Mouse (Mus musculus) Muller cell, postnatal 12 days (primary cell): ENCODE data around the gene Mgmt.

ENCODE experiments used
- DNase-seq: peaks from one replicate; pipeline ENCODE4 v3.0.0-alpha.2; 2015; ENCODE audit errors: inconsistent ontology term

The Mgmt gene

DNA sequence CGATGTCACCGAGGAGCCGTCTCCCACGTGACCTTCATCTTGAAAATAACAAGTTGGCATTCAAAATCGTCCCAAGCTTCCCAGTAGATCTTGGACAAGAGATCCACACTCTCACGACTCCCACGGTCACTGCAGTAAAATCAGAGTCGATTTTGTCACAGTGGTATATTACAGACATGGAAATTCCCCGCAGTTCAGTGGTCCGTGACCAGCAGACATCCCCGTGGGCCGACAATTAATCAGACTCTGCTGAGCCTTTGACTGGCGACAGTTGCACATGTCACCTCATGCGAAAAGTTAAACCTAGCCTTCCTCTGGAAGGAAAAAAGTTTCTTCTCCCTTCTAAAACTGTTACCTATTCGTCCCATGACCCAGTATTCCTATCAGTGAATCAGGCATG, 106.8 kb downstream of the Mgmt start:
- DNase-seq: no peak

DNA sequence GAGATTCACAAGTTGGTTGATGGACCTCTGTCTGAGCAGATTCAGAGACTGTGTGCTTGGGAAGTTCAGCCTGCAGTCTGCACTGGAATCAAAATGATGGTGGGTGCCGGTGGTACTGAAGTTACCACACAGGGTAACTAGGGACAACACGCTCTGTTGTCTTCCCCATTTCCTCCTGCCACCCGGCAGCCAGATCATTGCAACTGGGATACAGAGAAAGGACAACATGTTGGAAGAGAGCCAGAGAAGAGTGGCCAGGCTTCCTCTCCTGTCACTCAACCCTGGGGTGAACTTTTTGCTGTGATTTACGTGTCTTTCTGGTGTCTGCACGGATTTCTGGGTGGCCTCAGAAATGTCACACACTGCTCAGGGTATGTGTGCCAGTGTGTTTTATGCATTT, 107.4 kb downstream of the Mgmt start:
- peak; percentile 21 for DNase-seq

DNA sequence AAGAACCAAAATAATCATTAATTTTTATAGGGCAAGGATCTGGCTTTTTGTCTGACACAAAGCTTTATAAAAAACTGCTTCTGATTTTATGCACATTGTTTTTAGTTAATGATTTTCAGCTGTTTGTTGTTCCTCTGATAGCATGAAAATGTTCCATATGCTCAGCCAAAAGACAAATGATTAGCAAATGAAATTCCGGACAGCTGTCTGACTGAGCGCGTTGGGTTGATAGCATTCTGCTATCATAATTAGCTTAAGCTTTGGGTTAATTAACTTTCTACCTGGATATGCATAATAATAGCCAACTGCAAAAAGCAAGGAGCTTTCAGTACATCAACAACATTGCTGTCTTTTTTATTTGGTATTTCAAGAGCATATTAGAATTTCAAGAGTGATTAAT, 108.0 kb downstream of the Mgmt start:
- no peak for DNase-seq

DNA sequence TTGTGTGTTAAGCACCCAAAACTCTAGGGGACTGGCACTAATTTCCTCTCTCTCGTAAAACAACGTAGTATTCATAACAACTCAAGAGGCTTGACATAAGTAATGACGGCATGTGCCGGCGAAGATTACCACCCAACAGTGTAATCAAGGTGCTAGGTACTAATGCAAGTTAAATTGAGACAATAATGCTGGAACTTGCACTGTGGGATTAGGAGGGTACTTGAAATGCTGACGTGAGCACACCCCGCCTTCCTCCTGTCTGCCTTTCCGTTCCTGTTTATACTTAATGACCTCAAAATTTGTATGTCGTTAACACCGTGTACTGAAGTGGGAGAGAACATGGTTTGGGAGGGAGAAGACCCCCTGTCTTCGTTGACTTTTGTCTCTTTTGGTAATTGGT, 110.9 kb downstream of the Mgmt start:
- no peak for DNase-seq

DNA sequence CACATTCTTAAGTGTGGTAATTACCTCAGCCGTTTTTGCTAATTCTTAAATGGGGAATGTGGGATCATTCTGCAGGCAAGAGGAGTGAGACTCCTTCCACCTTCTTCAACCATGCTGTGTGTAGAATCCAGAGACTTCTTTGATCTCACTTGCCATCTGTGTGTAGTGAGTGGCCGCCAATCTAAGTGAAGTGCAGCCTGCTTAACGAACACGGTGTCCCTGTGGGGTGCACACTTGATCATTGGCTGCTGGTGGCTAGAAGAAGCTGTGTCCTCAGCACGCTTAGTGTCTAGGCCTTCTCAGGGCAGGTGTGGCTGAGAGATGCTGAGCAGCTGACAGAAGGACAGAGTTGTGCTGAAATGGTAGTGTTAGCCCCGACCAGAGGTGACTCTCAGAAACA, 113.9 kb downstream of the Mgmt start:
- DNase-seq: no peak

DNA sequence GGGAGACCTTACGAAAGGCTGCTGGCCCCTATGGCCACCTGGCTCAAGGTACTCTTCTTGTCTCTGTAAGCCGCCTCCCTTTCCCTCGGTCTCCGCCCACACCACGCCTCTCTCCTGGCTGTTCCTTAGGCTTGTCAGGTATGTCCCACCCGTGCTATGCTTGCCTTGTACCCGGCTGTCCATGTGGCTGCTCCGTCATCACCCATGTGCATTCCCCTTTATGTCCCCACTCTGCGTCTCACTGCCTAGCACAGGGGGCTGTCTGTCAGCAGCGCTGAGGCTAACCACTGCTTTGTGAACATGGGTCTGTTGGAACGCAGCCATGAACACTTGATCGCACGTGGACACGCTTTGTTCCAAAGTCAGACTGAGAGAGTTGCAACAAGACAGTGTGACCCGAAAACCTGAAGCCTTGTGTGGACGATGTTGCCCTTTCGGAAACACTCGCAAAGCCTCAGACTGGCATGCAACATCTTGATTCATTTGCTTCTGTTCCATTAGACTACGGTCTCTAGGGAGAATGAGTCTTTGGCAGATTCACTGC, 115.4 kb downstream of the Mgmt start:
- no peak for DNase-seq

DNA sequence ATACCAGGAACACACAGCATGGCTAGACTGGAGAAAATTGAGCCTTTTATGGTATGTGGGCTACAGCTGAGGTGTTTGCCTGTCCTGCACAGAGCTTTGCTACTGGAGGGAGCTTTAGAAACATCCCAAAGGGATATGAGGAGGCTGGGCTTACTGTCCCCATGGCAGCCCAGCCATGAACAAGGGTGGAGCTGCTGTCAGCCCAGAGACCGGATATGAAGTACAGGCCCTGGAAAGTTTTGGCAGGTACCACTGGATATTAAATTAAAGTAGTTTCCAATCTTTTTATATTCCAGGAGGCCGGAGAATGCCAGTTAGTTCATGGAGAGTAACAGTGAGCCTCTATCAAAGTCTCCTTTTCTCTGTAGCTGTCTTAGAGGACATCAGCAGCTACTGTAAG, 116.0 kb downstream of the Mgmt start:
- DNase-seq: no peak

DNA sequence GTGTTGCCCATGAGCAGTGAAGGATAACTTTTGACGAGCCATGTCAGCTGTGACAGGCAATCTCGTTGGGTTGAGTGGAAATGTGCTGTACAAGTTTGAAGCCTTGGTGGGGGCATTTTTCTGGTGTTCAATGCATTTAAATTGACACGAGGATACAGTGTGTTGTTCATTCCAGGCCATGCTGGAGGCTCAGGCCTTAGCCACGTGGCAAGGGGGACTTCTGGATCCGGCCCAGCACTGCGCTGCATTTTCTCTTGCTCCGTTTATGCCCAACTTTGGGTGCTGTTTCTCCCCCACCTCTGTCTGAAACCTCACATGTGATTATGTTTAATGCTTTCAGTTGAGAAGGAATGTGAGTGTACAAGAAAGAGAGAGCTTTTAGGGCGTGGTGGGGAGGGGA, 118.3 kb downstream of the Mgmt start:
- no peak for DNase-seq

DNA sequence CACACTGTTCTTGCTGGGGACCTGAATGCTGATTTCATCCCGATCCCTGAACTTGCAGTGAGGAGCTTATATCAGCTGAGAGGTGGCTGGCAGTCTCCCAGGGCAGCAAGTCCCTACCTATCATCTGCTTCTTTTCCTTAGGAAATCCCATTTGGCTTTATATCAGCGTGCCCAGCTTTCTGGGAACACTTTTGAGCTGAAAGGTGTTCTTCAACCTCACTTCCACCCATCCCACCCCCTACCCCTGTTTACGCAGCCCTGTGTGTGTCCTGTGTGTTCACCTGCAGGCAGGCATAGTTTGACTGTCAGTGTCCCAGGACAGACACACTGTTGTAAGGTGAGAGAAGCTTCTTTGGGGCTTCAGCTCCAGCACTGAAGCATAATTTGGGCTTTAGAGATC, 119.0 kb downstream of the Mgmt start:
- no peak for DNase-seq

DNA sequence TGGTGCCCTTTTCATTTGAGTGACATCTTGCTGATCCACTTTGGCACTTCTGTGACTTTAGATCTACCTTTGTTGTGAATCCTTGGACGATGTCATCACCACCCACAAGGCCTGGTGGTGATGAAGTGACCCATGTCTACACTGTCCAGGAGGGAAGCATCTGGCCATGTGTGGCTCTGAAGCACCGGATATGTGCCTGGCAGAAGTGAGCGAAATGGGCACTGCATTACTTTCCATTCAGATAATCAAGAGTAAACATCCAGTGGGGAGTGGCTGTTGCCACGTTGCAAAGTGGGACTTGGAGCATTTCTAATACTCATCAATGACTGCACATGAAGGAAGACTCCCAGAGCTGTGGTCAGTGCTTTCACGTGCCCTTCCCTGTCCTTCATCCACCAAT, 124.2 kb downstream of the Mgmt start:
- DNase-seq: no peak

DNA sequence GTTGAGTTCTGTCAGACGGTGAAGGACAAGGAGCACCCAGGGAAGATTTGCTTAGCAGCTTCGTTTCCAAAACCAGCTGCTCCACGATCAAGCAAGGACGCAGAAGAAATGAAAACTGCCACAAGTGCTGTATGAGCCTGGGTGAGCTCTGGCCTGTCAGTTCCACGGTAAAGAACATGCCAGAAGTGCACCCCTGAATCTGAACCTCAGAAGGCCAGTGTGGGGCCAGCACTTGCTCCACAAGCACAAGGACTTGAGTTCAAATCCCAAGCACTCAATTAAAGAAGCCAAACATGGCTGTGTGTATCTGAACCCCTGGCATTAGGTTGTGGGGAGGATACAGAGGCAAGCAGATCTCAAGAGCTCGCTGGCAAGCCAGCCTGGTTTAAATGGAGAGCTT, 125.8 kb downstream of the Mgmt start:
- no peak for DNase-seq

DNA sequence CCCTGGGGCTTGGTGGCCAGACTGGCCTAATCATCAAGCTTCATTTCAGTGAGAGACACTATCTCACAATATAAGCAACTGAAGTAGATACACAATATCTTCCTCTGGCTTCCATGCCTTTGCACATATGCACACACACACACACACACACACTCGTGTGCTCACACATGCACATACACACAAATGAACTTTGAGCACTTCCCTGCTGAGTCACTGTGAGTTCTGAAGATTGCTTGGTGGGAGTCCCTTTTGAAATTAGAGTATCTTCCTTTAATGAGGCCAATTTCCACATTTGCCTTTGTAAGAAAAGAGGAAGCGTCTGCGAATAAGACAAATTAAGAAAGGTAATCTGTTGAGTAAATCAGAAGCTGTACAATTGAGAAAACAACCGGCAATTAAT, 136.4 kb downstream of the Mgmt start:
- no peak for DNase-seq

DNA sequence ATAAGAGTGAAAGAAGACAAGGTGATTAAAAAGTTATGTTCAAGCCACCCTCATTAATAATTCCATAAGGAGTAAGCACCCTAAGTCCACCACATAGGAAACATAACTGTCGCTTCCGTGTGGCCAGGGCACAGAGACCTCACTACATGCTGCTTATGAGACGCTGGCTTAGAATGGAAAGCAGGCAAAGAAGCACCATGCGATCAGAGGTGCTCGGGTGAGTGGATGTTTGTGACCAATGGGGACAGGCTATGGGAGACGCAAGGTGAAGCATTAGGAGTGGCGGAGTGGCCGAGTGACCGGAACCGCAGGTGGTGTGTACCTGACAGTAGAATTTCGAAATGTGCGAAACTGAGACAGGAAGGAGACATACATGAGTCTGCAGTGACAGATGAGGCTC, 138.8 kb downstream of the Mgmt start:
- DNase-seq: no peak

DNA sequence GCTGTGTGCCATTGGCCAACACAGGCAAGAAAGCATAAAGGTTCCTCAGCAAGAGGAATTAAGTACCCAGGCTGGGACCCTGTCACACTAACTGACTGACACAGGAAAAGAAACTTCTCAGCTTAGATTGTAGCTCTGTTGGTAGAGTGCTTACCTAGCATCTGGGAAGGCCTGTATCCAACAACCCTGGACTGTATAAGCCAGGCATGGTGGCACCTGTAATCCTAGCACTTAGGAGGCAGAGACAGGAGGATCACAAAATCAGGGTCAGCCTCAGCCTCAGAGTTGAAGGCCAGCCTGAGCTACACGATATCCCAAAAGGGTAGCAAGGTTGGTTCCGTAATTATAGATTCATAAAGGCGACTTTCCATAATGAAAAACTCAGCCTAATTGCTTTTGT, 140.6 kb downstream of the Mgmt start:
- no peak for DNase-seq

DNA sequence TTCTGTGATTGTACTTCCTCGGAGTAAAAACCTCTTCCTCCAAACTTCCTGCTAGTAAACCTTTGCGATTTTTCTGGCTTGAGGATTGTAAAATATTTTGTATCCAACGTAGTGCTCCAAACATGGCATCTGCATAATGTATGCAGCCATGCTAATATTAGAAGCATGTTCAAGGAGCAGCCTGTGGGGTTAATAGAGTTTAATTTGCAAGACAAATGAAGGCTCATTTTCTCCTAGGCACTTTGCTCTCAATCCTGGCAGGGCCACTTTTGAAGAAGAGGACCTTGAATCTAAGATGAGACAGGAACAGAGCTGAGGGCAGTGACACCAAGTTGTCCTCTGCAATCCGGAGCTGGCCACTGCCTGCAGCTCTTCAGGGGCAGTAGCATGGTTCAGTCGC, 141.5 kb downstream of the Mgmt start:
- no peak for DNase-seq

DNA sequence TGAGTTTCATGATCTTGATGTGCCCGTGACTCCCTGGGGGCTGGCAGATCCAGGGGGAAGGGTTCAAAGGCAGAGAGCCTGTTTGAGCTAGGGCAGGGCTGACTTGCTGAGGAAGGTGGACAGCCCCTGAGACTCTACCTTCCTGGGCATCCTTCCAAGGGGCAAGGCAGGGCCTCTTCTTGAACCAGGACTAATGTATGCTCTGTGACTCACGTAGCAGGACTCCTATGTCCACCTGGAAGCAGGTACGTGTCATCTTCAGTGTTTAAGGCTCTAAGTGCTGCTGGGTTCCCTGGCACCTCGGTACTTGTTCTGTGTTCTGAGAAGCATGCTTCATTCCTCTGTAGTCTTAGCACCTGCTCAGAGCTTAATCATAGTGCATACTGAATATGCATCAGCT, 143.1 kb downstream of the Mgmt start:
- no peak for DNase-seq

DNA sequence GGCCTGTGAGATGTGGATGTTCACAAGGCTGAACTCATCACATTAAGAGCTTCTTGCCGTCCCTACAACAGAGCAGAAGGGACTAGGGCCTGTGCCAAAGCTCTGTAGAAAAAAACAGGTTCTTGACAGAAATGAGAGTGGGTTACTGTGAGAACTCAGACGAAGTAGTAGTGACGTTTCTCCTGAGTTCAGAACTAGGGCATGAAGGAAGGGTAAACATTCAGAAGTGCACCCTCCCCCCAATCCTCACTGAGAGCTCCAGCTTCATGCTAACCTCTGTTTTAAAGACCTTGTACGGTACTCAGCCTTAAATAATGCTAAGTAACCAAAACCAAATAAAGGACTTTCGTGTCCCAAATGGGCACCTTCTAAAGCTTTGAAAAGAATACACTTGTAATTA, 143.5 kb downstream of the Mgmt start:
- no peak for DNase-seq

DNA sequence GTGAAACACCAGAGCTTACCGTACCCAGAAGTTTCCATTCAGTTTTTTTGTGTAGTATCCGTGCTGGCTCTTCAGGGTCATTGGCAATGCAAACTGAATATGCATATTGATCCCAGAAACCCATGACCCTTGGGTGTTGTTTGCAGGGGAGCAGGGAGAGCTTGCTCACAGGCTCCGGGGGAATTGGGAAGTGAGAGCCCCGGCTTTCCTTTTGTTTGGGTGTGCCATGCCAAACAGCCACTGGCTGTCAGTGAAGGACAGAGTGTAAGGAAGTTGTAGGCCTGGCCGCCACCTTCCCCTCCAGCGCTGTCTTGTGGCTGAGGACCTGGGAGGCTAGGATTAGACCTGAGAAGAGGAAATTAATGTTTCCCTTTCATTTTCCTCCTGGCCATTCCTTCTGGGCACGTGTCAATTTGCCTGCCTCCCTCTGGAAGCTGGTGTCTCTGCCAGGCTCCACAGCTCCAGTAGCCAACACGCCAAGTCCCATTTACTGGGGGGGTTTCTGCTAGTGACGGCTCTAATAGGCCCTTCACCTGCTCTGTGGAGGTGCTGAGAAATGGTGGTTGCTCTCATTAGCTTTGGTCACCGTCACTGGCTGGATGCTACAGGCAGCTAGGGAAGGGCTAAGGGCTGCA, 144.0 kb downstream of the Mgmt start:
- no peak for DNase-seq

DNA sequence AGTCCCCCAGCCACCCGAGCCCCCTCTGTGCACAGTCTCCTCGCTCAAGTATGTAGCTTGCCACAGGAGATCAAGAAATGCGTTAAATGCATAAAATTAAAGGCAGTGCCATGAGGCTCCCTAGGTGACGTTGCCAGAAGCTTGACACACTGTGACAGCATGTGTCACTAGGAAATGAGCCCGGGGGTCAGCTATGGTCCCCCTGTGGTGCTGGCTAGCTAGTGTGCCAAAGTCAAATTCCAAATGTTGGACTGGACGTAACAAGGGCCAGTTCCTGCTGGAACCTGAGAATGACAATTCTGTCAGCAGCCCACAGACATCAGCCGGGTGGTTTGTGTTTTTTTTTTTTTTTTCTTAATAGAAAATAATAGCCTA, 144.5 kb downstream of the Mgmt start:
- peak; percentile 4 for DNase-seq

DNA sequence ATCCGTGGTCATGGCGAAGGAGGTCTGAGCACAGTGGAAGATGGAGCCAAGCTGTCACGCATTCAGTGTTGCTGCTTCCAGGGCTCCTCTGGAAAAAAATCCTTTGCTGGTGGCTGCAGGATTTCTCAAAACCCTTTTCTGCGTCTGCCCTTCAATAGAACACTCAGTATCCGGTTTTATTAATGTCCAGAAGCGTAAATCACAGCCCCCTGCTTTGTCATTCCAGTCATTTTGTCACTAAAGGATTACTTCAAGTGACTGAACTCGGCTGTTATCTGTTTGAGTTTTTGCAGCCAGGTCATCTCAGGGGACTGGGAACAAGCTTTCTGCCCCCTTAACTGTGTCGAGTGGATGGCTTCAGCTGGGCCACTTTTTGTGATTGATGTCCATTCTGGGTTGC, 146.2 kb downstream of the Mgmt start:
- no peak for DNase-seq

DNA sequence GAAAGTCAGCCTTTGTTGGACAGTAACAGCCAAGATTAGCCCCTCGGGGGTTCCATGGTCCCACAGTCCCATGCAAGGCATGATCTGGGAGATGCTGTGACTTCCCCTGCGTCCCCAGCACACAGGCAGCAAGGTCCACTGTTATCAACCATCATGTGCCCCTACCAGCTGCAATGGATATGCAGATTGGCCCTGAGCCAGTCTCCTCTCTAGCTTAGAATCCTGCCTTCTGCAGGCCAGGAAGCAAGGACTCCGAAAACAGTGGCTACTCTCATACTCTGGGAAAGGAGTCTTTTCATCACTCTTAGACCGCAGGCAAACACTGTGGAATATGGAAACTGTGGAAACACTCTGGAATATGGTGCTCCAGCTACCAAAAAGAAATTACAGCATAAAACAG, 152.5 kb downstream of the Mgmt start:
- no peak for DNase-seq

DNA sequence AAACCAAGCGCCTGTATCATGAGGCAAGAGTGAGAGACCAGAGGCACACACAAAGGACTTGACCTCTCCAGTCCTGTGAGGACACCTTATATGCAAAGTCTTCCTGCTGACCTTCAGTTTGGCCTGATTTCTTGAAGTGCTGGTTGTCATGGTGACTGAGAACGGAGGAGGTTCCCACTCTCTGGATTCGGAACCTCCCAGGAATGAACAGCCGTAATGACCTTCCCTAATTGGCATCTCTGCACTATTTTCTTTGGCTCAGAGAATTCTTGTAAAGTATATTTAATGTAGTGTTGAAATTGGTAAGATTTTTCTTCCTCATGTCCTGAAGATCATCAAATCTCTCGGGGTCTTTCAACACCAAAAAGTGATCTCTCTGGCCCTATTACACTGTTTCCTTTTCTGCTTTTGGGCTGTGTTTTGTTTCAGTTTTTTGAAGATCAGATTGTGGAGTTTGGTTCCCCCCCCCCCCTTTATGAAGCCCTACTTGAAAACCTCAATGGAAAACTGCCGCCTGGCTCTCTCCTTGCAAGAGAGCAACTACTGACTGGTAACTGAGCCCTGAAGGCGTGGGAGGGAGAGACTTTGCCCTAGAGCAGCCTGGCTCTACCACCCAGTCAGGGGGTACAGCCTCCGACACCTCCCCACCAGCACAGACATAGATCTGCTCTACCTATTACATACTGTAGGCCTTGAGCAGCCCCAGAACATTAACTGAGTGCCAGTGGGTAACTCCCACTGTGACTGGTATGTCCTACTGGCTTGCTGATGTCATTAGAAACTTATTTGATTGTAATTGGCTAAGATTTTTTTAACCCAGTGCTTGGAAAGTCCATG, 153.9 kb downstream of the Mgmt start:
- no peak for DNase-seq

DNA sequence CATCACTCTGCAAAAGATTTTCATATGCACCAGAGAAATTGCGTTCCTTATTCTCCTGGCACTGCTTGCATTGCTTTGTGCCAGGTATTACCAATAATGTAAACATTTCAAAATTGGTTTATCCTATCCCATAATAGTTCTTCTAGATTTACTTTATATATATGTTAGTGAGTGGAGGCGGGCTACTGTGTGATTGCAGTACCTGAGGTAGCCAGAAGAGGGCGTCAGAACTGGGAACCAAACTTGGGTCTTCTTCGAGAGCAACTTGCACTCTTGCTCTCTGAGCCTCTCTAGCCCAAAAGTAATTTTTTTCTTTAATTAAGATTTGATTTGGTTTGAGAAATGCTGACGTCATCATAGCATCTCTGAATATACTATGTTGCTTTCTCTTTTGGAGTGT, 159.9 kb downstream of the Mgmt start:
- DNase-seq: no peak

DNA sequence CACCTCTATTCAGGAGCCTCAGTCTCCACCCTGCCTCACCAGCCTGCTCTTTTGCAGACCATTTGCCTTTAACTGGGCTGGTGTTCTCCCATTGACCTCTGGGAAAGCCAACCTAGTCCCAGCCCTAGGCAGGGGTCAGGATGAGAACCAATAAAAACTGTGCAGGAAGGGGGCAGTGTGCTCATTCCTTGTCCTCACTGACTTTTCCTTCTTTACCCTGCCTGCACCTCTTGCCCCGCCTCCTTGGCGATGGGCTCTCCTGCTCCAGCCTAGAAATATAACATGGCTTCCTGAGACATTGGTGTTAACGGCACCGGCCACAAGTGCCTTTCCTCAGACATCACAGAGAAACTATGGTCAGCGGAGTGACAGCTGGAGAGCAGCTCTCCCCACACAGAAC, 161.7 kb downstream of the Mgmt start:
- DNase-seq: no peak
